Mouse (Mus musculus): ENCODE data around the gene Tmed2.
"Not testable (repeated sequence)": the region's sequence is repeated elsewhere in the genome, so short reads cannot be mapped to it uniquely, and the experiment has no call there.

Gene Tmed2

DNA sequence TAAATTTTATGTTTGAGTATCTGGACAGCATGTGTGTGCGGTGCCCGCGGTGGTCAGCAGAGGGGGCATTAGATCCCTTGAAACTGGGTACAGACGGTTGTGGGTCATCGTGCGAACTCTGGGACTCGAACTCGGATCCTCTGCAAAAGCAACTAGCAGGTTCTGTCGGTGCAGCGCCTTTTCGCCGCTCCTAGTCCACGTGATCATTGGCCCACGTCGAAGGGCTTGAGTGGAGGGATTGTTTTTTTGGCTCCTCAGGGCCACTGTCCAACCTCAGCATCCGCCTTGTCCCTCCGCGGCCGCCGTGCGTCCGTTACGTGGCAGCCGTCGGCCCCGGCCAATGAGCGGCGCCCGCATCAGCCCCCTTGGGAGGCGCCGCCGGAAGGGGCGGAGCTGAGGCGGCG lies at the start of gene Tmed2:
Gene Tmed2 (plus strand): TSS at position 313 of the 404 bp plus-strand sequence.
- DNase-seq: peak; percentile 93

DNA sequence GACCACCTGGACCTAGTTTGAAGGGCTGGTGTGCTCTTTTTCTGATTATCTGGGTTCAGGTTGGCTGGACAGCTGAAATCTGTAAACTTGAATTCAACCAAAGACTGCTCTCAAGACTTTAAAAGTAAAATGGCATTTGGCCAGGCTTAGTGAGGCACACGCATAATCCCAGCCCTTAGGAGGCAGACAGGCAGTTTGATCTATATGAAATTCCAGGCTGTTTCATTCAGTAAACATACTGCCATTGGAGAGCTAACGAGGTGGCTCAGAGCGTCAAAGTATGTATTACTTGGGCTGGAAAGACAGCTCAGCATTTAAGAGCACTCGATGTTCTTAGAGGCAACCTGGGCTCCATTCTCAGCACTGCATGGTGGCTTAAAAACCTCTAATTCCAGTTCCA lies 48.8 kb upstream of the Tmed2 start:
- DNase-seq: no peak

GRCm38 (mm10) chr5:124492618-124493017 lies 47.9 kb upstream of the Tmed2 start:
- no peak for DNase-seq

DNA sequence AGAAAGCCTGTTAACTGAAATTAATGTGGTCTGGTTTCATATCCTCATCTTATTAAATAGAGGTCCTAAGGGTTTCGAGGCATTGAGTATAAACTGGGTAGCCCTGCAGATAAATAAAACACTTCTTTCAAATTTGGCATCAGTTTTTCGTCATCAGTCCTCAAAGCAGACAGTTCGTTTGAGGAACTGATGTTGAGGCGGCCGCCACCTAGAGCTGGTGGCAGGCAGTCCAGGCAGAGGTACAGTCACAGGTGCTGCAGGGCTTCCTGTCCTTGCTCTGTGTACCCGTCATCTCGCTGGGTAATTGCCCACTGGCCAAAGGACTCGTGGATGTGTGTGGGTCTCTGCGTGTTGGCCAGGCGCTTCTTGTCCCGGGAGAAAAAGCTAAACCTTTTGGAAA lies 47.0 kb upstream of the Tmed2 start:
- DNase-seq: no peak

- peak; percentile 66 for DNase-seq
These were observed 44.9 kb upstream of the Tmed2 start for GRCm38 (mm10) chr5:124495547-124495946.

GRCm38 (mm10) chr5:124496614-124497514 lies 43.6 kb upstream of the Tmed2 start:
- peak; percentile 57 for DNase-seq

DNA sequence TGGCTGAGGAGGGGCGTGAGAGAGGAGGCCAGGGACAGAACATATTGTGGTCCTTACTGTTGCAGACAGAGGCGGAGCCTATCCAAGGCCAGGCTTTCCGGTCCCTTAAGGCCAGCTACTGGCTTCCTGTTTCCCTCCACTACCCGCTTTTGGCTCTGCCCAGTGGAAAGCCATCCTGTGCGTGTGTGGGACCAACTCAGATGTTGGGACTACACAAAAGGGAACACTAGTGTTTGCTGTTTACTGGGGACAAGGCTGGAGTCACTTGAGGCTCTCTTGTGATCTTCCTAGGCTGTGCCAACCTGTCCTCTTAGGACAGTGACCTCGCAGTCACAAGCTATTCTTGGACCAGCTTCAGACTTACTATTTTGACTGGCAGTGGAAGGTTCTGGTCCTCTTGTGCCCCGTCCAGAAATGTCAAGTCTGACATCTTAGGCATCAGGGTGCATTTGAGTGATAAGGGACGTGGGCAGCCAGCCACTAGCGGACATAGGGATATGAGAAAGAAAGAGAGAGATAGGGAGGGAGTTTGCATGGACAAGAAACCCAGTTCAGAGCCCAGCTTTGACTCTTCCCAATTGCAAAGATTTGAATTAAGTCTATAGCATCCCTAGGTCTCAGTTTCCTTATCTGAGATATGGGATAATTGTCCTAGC lies 42.1 kb upstream of the Tmed2 start:
- DNase-seq: no peak

DNA sequence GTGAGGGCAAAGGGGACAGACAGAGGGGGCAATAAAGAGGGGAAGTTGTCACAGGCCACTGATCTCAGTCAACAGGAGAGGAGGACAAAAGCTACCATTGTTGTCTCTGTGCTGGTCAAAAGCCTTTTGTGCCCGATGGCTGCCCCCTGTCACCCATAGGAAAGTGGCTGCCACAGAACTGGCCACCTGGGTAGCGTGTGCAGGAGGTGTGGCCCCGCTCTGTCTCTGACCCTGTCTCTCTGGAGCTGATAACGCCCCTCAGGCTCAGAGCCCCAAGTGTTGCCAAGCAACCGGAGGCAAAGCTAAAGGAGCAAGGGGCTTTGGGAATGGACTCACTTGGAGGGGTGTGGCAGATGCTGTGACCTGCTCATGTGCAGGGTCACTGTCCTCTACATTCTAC lies 41.5 kb upstream of the Tmed2 start:
- no peak for DNase-seq

DNA sequence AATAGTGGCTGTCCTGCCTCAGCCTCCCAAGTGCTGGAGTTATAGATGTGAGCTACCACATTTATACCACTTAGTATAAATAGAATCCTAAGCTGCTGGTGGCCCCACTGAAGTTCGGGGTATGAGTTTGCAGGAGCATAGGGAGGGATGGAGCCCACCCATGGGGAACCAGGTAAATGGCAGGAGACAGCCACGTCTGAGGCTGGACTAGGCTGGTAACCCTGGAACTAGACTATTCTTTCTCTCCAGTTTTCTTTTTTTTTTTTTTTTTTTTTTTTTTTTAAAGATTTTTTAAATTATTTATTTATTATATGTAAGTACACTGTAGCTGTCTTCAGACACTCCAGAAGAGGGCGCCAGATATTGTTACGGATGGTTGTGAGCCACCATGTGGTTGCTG lies 40.5 kb upstream of the Tmed2 start:
- DNase-seq: not testable (repeated sequence)

DNA sequence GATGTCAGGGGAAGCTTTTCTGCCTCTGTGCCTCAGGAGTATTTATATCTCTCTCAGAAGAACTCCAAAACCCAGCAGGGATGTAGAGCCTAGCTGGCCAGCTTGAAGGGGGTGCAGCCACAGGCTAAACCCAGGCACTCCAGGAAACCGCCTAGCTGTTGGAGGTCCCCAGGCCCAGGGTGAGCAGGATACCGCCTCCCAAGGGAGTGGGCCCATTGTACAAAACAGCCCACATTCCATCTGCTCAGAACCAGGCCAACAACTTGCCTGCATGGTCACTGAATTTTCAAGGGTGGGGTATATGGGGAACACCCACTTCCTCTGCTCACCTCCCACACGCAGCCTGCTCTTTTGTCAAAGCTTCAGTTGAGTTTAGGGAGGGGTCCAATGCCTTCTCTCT lies 39.9 kb upstream of the Tmed2 start:
- no peak for DNase-seq

DNA sequence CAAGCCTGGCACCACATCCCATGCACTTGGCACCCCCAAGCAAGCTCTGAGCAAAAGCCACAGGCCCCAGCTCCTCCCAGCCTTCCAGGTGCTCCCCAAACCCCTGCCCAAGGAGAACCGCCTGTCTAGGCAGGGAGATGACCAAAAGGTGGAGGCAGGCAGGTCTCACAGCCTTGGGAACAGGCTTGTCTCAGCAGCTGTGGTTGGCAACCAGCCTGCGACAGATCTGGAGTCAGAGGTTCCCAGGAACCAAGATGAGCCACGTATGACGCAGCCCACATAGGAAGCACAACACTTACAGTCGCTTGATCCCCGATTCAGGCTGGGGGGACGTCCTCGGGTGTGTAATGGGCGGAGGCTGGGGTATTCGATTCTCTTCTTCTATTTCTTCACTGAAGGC lies 39.0 kb upstream of the Tmed2 start:
- no peak for DNase-seq

DNA sequence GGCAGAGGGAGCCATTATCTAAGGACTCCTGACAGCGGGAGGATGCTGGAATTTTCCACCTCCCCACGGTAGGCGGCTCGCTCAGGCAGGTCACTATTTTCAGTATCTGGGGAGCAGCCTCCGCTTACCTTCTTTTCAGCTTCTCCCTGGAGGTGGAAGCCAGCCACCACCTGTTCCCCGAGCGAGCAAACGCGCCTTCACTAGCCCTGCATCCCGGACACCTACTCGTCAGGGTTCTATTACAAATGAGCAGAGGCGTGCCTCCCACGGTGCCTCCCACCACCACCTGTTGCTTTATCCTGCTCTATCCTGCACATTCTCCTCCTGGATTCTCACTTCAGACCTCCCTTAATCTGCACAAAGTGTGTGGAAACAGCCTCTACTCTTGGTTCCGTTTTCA lies 36.8 kb upstream of the Tmed2 start:
- DNase-seq: no peak

DNA sequence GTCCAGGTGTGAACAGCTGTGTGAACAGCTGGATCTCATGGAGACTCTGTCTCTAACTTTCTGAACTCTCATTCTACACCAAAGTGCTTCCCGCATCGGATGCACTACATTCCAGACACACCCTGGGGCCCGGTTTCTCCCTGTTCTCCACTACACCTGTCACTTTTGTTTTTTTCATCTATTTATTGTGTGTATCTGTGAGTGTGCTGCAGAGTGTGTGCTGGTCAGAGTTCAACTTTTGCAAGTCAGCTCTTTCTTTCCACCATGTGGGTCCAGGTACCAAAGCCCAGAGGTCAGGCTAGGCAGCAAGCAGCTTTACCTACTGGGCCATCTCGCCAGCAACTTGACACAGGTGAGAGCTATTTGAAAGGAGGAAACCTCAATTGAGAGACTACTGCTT lies 35.3 kb upstream of the Tmed2 start:
- DNase-seq: no peak

DNA sequence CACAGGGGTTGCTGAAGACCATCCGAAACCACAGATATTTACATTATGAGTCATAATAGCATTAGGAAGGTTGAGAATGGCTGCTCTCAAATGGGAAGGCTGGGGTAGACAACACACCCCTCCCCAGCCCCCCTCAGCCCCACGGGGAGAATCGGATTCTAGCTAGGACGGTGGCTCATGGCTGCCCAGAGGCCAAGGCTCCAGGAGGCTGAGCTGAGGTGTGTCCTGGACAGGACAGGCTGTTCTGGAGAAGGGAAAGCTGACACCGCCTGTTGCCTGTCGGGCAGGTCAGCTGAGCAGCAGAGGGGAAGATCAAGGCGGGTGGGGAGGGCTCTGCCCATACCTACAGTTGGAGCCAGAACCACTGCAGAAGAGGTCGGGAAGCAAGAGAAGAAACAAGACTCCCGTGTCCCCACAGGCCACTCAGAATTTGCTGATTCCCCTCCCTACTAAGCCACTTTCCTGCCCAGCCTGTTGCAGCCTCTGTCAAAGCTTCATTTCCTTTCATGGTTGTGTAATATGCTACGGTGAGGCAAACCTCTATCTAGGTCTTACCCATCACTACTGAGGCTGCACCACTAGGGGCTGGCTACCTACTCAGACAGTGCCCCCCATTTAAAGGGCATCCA lies 33.6 kb upstream of the Tmed2 start:
- no peak for DNase-seq

DNA sequence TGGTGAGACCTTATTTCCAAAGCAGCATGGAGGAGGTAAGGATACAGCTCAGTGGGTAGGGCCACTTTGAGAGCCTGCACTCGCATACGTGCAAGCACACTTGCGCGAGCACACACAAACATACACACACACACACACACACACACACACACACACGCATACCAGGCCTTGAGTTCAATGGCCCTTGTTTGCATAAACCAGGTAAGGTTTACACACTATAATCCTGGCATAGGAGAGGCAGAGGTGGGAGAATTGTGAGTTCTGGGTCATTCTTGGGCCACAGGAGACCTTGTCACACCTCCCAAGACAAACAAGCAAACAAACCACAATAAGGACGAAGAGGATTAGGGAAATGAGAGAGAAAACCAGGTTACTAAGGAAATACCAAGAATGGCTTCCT lies 31.3 kb upstream of the Tmed2 start:
- no peak for DNase-seq

DNA sequence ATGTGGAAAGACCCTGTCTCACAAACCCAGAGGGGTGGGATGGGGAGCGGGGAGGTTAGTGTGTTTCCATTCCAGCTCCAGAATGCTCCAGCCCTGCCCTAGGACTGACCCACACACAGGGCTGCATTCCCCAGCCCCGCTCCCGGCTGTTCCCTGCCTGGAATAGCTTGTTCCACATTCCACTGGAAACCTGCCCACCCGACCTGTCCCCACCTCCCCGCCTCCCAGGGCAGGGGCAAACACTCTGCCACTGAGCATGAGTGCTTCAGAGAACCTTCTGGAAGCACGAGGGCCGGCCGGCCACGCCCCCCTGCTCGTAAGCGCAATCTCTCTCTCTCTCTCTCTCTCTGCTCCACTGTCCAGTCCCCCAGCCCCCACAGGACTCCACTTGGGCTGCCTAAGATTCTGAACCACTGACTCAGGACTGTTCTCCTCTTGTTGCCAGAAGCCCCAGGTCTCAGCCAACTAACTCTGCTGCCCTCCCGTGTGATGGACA lies 30.7 kb upstream of the Tmed2 start:
- DNase-seq: no peak

GRCm38 (mm10) chr5:124510536-124511050 lies 29.9 kb upstream of the Tmed2 start:
- no peak for DNase-seq

- no peak for DNase-seq
These were observed 24.7 kb upstream of the Tmed2 start for GRCm38 (mm10) chr5:124515789-124516188.

DNA sequence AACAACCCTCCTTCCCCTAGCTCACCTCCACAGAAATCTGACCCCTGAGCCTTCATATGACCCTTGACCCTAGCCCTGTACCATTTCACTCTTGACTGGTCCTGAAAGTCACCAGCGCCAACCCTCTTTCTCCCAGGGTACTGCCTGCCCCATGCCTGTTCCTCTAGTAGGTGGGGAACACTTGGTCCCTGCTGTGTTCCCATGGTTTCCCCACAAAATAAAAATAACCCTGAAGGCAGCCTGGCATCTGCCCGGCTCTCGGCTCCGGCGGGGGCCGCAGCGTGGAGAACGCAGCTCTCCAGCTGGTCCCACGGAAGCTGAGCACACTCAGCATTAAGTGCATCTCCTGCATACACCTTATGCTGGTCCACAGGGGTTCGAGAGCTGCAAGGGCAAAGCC lies 21.8 kb upstream of the Tmed2 start:
- no peak for DNase-seq

GRCm38 (mm10) chr5:124521588-124521987 lies 18.9 kb upstream of the Tmed2 start:
- DNase-seq: no peak

GRCm38 (mm10) chr5:124523032-124523431 lies 17.5 kb upstream of the Tmed2 start:
- DNase-seq: no peak

GRCm38 (mm10) chr5:124524943-124525342 lies 15.6 kb upstream of the Tmed2 start:
- no peak for DNase-seq

- DNase-seq: no peak
These were observed 12.1 kb upstream of the Tmed2 start for GRCm38 (mm10) chr5:124528351-124528750.

- DNase-seq: no peak
These were observed 11.7 kb upstream of the Tmed2 start for GRCm38 (mm10) chr5:124528791-124529190.

All from thymus, postnatal 4 days (tissue).